Mouse (Mus musculus) stomach, embryonic 14.5 days (tissue): ENCODE data around the gene Ints7. TPM values are rescaled to one million over a fixed set of nuclear protein-coding genes. Genes with fewer than 3 reads are reported as not detected.

Experiments
- ATAC-seq: fragments of 200-750 bp; cut with Nextera tagmentation; 2 replicates; pipeline ENCODE4 v1.8.0; 2017; ENCODE audit warnings: low read depth, moderate TSS enrichment; ENCODE audit not compliant: insufficient number of reproducible peaks, insufficient read depth, low FRiP score
- H3K27ac ChIP-seq: fragments of 300-500 bp; sonication (generic); 2 replicates; pipeline ENCODE4 v1.5.1; 2014; ENCODE audit warnings: mild to moderate bottlenecking, low read length, moderate library complexity, mixed read lengths
- H3K27me3 ChIP-seq: fragments of 300-500 bp; sonication (generic); 2 replicates; pipeline ENCODE4 v1.6.1; 2014; ENCODE audit warnings: low read length, control low read depth, mixed read lengths; ENCODE audit not compliant: control insufficient read depth, insufficient read depth
- H3K36me3 ChIP-seq: fragments of 300-500 bp; sonication (generic); 2 replicates; pipeline ENCODE4 v1.6.1; 2014; ENCODE audit warnings: mild to moderate bottlenecking, control low read depth, low read length, moderate library complexity, mixed read lengths; ENCODE audit not compliant: control insufficient read depth, insufficient read depth
- H3K4me1 ChIP-seq: fragments of 300-500 bp; sonication (generic); 2 replicates; pipeline ENCODE4 v1.6.1; 2014; ENCODE audit warnings: low read length, control low read depth, mixed read lengths; ENCODE audit not compliant: control insufficient read depth, insufficient read depth
- H3K4me2 ChIP-seq: fragments of 300-500 bp; sonication (generic); replicated peaks from 2 replicates; pipeline ENCODE4 v1.6.1; 2014; ENCODE audit warnings: low read depth, low read length, control low read depth
- H3K4me3 ChIP-seq: fragments of 300-500 bp; sonication (generic); 2 replicates; pipeline ENCODE4 v1.5.1; 2014; ENCODE audit warnings: low read depth, low read length, control low read depth
- H3K9ac ChIP-seq: fragments of 300-500 bp; sonication (generic); replicated peaks from 2 replicates; pipeline ENCODE4 v1.6.1; 2014; ENCODE audit warnings: low read depth, mild to moderate bottlenecking, control low read depth, low read length, moderate library complexity, mixed read lengths
- H3K9me3 ChIP-seq: fragments of 300-500 bp; sonication (generic); 2 replicates; pipeline ENCODE4 v1.6.1; 2016; ENCODE audit warnings: low read depth, low read length, control low read depth; ENCODE audit not compliant: control insufficient read depth
- WGBS: fragments of 180-500 bp; shearing (Covaris S2); extraction: QIAGEN DNeasy Blood & Tissue Kit; methylation state at CpG from one replicate; pipeline ENCODE4 v1.1.7; 2014; 5-methylcytosine and 5-hydroxymethylcytosine counted together
- polyA plus RNA-seq: library from polyadenylated mRNA; unstranded; fragments of >200 nt; fragmentation: Nextera tagmentation; extraction: Ambion mirVana; gene quantifications from 2 replicates; pipeline ENCODE4 v1.2.1, GENCODE M21; 2014

Ints7 gene
- polyA plus RNA-seq, 1 experiment from 2014 or later: 63.4 TPM

GRCm38 (mm10) chr1:191628457-191629169 is 53.2 kb downstream of the Ints7 start:
- Histone ChIP-seq H3K4me2 (no peak overlapping the region), H3K27ac (no peak overlapping the region), H3K4me1 (no peaks in the 10 kb centered on the region), H3K36me3 (0 out of 2 replicates have a peak, but pooled peaks cover under 1% of the 10 kb centered on the region), H3K27me3 (no peaks in the 10 kb centered on the region), H3K9ac (no peak overlapping the region), H3K9me3 (no peaks in the 10 kb centered on the region), H3K4me3 (no peak overlapping the region)
- no peak for ATAC-seq
- WGBS: 56% methylated on average over 11 of the region's 11 CpGs

DNA sequence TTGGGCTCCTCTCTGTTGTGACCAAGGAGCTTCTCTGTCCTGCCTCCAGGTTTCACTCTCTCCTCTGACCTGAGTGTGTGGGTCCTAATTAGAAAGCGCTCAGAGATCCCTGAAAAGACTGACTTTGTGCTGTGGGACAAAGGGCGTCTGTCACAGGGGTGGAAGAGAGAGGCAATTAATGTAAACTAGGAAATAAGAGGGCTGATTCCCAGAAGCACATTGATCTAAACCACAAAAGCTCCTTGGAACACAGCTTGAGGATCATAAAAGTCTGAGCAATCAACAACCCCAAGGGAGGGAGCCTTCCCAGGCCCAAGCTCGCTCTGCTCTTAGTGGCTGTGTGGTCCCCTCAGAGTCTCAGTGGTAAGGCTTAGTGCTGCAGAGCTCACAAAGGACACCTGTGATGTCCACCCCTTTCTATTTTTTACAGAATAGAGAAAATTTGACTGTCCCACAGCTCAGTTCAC is 53.8 kb downstream of the Ints7 start:
- Histone ChIP-seq H3K4me1 (no peaks in the 10 kb centered on the region), H3K27me3 (no peaks in the 10 kb centered on the region), H3K27ac (no peak overlapping the region), H3K36me3 (no peaks in the 10 kb centered on the region), H3K4me2 (no peak overlapping the region), H3K4me3 (no peak overlapping the region), H3K9ac (no peak overlapping the region), H3K9me3 (no peaks in the 10 kb centered on the region)
- 63% methylated on average over 3 of the region's 3 CpGs for WGBS
- no peak for ATAC-seq

- Histone ChIP-seq H3K4me1 (no peaks in the 10 kb centered on the region), H3K9me3 (no peaks in the 10 kb centered on the region), H3K4me2 (no peak overlapping the region), H3K27me3 (no peaks in the 10 kb centered on the region), H3K36me3 (no peaks in the 10 kb centered on the region), H3K27ac (no peak overlapping the region), H3K9ac (no peak overlapping the region), H3K4me3 (no peak overlapping the region)
- 54% methylated on average over 6 of the region's 6 CpGs for WGBS
- ATAC-seq: peak; percentile 46; the same call in 1 of the 2 replicates
Measured at GRCm38 (mm10) chr1:191632511-191633095, 57.2 kb downstream of the Ints7 start.

DNA sequence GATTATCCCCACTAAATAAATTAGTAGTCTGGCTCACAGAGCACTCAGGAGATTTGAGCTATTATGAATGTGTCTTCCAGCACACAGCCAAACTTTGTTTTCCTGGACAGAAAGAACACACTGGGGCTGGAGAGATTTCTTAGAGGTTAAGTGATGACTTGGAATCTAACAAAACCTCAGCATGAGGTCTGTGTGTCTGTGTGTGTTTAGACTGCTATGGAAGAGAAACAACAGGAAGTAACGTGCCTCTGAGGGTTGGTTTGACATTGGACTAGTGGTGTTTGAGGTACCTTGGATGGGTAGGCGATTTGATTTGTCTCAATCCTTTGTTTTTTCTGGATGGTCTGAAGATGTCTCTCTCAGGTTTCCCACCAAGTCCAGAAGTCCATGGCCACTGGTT is 58.7 kb downstream of the Ints7 start:
- Histone ChIP-seq H3K9ac (no peak overlapping the region), H3K4me3 (no peak overlapping the region), H3K4me1 (no peaks in the 10 kb centered on the region), H3K36me3 (no peaks in the 10 kb centered on the region), H3K27ac (no peak overlapping the region), H3K27me3 (no peaks in the 10 kb centered on the region), H3K4me2 (no peak overlapping the region), H3K9me3 (no peaks in the 10 kb centered on the region)
- ATAC-seq: no peak
- 81% methylated on average over 2 of the region's 2 CpGs for WGBS

DNA sequence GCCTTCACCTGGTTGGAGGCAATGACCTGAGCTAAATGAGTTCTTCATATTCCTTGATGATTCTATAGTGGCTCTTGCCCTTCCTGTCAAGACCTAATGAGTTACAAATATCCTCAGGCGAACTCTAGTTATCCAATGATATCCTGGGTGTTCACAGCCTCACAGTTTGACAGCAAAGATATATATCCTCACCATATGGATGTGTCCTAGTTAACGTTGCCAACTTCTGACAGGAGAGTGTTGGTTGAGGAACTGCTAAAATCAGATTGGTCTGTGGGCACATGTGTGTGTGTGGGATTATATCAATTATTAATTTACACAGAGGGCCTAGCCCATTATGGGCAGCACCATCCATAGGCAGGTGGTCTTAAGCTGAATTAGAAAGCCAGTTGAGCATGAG is 63.0 kb downstream of the Ints7 start:
- Histone ChIP-seq H3K4me2 (no peak overlapping the region), H3K9me3 (no peaks in the 10 kb centered on the region), H3K4me1 (no peaks in the 10 kb centered on the region), H3K27me3 (no peaks in the 10 kb centered on the region), H3K9ac (no peak overlapping the region), H3K36me3 (no peaks in the 10 kb centered on the region), H3K4me3 (no peak overlapping the region), H3K27ac (no peak overlapping the region)
- no peak for ATAC-seq
- WGBS: 80% methylated on average over 2 of the region's 2 CpGs

DNA sequence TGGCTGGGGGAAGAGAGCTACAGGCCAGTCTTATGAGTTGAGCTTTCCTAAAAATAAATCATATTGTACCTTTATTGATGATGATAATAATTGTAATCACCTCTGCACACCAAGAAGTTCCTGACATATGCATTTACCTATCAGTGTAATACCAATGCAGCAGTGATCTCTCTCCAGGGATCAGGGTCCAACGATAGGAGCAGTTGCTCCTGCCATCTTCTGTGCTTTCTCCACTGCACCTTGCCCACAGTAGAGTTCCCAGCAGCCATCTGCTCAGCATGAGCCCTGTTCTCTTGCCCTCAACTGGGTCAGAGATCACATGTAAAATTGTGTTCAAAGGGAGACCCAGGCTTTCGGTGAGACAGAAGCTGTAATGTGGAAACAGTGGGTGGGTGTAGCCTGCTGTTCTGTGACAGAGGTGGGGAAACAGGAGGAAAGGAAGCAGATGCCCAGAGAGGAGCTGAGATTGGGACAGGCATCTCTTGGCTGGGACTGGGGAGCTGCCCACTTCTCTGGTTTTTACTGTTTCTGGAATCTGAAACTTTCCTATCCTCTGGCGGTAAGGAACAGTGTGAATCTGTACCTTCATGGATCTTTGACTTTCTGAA is 63.9 kb downstream of the Ints7 start:
- Histone ChIP-seq H3K4me3 (no peak overlapping the region), H3K27ac (no peak overlapping the region), H3K27me3 (no peaks in the 10 kb centered on the region), H3K36me3 (no peaks in the 10 kb centered on the region), H3K4me1 (no peaks in the 10 kb centered on the region), H3K9me3 (no peaks in the 10 kb centered on the region), H3K9ac (no peak overlapping the region), H3K4me2 (no peak overlapping the region)
- 75% methylated on average over 3 of the region's 3 CpGs for WGBS
- ATAC-seq: no peak

DNA sequence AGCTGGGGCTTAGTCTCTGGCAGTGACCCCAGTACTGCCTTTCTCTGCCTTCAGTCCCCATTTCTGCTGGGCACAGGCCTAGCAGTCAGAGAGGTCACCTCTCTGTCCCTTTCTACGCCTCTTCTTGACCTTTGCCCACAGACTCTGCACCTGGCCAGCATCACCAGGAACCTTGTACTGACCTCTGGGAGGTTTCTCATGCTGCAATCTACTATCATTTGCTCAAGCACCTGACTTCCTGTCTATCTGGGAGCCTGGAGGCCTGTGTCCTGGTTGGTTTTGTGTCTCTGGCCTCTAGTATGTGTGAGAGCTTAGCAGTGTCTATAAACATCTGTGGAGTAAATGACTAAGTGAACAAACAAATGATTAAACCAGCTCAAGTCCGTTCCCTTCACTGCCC is 64.7 kb downstream of the Ints7 start:
- Histone ChIP-seq H3K9me3 (no peaks in the 10 kb centered on the region), H3K27ac (no peak overlapping the region), H3K36me3 (no peaks in the 10 kb centered on the region), H3K4me2 (no peak overlapping the region), H3K4me3 (no peak overlapping the region), H3K9ac (no peak overlapping the region), H3K4me1 (no peaks in the 10 kb centered on the region), H3K27me3 (no peaks in the 10 kb centered on the region)
- 44% methylated on average over 2 of the region's 2 CpGs for WGBS
- no peak for ATAC-seq

- Histone ChIP-seq H3K4me2 (no peak overlapping the region), H3K27me3 (no peaks in the 10 kb centered on the region), H3K4me1 (no peaks in the 10 kb centered on the region), H3K9me3 (no peaks in the 10 kb centered on the region), H3K27ac (no peak overlapping the region), H3K4me3 (no peak overlapping the region), H3K36me3 (no peaks in the 10 kb centered on the region), H3K9ac (no peak overlapping the region)
- 69% methylated on average over 3 of the region's 3 CpGs for WGBS
- no peak for ATAC-seq
Measured at GRCm38 (mm10) chr1:191640848-191641247, 65.4 kb downstream of the Ints7 start.
